Mouse (Mus musculus): ENCODE measurements around the gene Fam25c.

GRCm38 (mm10) chr14:34327618-34328017 is 27.6 kb downstream of the Fam25c start:
- no peak for TF ChIP-seq CTCF (IDR thresholded peaks at IDR 0.05; ENCODE audit: control insufficient read depth, insufficient read depth, insufficient read length)
- TF ChIP-seq MYOG (IDR thresholded peaks at IDR 0.05; ENCODE audit: control insufficient read depth, extremely low read depth, insufficient read length), result no peak
- TF ChIP-seq USF1 (IDR thresholded peaks at IDR 0.05; ENCODE audit: low read depth), result no peak
- TF ChIP-seq MYOD1 (IDR thresholded peaks at IDR 0.05; ENCODE audit: control insufficient read depth, insufficient read length, low read depth), result no peak

Data from C2C12 (cell line).